Mouse (Mus musculus) left cerebral cortex, postnatal 25 days (tissue): ENCODE measurements around the gene Dytn. TPM values are rescaled to one million over a fixed set of nuclear protein-coding genes. Genes with fewer than 3 reads are reported as not detected.
A peak's percentile ranks its signal among the peaks of the same experiment; 100 is the strongest.
"Not testable (repeated sequence)": the region's sequence is repeated elsewhere in the genome, so short reads cannot be mapped to it uniquely, and the experiment has no call there.

Experiments used
- DNase-seq, 2 experiments: peaks; one replicate each; pipeline ENCODE4 v3.0.0; 2022; ENCODE audit warnings: low spot score in 2 of 2, mixed read lengths in 1 of 2
- intact Hi-C: fragments of 180-260 bp; cut with DNase I; formaldehyde crosslinking; loops from one replicate; pipeline ENCODE4 v1.15.1; 2025
- total RNA-seq, 2 experiments: library from RNA; stranded (reverse); gene quantifications; 2 replicates each; pipeline ENCODE4 v1.2.3; 2021

Dytn gene
- total RNA-seq, result under 1 TPM in 1 of 2 experiments, not detected in 1; 0.07 TPM

DNA sequence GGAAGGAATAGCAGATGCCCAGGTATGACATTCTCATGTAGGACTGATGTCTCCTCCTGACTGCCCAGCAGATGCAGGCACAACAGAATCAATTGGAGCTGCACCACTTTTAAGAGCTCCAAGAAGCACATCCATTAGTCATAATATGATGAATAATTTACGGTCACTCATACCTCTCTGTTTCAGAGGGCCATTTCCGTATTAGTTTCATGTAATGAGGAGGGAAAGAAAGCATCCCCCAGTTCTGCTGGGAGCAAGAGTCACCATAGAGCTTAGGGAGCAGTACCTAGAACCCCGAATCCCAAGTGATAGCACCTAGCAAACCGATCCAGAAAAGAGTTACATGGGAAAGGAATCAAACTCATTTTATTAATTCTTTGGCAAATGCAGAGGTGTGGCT lies at the start of gene Dytn:
Dytn (minus strand) TSS at position 101 of the 400 bp plus-strand sequence.
- no peak for DNase-seq
- intact Hi-C loops, result no loop called here

DNA sequence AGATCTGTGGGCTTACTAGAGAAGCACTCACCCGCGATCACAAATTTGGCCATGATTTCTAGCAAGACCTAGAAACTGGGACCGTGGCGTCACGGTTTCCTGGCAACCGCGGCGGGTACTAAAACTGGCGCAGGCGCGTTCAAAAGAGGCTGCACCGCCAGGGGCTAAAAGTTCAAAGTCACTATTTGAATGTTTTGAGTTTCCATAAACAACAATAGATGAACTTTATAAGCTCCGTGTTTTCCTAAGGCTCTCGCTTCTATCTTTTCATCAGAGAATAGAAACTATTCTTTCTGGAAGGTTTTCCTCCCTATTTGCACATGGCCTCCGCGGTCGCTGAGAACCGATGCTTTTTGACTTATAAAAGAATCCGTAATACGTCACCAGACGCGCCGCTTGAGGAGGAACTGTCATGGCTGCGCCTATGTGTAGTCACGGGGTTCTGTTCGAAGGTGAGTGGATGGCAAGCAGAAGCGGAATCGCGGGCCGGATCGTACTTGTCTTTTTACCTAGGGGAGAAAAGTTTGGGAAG lies 43.6 kb upstream of the Dytn start, which contains the start of the genes Mdh1b and Fastkd2:
Mdh1b (minus strand) TSS at position 79 of the 532 bp plus-strand sequence.
Fastkd2 (plus strand) TSS at position 375 of the 532 bp plus-strand sequence.
- intact Hi-C loops, result loop anchor here (5.0 to 10.0 kb wide), 2 partner anchors 63 to 964 kb away; partner anchors contain the start of gene Ccnyl1
- DNase-seq, result peak; percentile 92 to 96

DNA sequence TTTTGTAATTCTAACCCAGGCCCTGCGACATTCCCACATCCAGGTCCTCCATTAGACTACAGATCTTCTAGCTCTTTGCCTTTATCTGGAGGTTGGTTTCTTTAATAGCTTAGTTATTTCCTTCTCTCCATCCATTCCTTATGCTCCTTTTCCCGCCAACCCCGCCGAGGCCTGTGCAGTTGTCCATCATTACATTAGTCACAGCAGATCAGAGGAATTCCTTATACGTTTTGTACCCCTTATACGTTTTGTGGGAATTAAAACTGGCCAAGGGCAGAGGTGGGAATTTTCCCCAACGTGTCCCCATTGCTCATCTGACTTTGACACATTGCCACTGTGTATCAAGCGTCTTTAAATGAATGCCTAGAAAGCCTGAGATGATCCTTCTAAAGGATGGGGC lies 43.1 kb upstream of the Dytn start:
- no peak for DNase-seq
- intact Hi-C loops, result loop anchor here (5.0 to 10.0 kb wide), 3 partner anchors 62 to 965 kb away; partner anchors contain the start of genes Ccnyl1 and Creb1

DNA sequence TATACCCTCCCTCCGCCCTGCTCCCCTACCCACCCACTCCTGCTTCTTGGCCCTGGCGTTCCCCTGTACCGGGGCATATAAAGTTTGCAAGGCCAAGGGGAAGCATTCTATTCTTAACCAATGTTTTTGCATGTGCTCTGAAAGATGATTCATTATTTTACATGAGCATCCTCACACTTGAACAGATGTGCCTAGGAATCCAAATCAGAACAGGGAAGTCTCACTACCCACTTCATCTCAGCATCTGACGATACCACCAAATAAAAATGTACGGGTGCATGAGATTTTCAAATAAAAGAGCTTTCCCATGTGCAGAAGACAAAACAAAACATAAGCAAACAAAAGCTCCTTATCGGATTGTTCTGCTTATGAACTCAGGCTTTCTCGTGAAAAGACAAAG lies 33.4 kb upstream of the Dytn start:
- intact Hi-C loops, result loop anchor here (10.0 kb wide), 1 partner anchor 815 kb away; the partner anchor contains the start of gene Creb1
- peak; percentile 14 to 84 for DNase-seq

DNA sequence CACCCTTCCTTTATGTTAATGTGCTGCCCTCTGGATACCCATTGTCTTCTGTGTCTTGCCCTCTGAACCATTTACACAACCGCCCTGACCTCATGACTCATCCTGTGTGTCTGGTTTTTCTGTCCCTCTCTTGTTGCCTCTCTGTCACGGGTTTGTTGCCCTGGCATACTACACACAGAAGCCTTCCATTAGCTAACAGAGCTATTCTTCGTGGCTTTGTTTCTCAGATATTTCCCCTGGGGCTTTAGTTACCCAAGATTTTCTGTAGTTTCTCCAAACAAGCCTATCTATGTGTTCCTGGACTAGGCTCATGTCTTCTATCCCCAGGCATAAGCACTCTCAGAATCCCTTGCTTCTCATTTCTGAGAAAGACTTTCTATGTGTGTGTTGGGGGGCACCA lies 22.1 kb upstream of the Dytn start:
- no peak for DNase-seq
- intact Hi-C loops, result no loop called here

DNA sequence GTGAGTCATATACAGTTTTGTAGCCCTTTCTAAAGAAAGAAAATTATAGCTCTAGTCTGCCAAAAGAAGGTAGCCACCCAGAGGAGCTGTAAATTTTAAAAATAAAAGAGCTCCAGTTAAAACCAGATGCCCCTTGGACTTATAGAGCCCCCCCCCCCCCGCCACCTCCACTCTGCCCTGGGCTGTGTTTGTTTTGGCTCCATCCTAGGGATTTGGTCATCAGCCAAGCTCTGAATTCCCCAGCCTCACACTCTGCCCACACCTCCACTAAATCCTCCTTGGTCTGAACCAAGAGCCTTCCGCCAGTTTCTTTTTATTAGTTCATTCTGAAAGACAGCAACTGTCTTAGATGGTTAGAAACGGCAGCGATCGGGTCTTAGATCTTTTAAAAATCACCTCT lies 19.0 kb upstream of the Dytn start:
- DNase-seq, result no peak
- intact Hi-C loops, result no loop called here

DNA sequence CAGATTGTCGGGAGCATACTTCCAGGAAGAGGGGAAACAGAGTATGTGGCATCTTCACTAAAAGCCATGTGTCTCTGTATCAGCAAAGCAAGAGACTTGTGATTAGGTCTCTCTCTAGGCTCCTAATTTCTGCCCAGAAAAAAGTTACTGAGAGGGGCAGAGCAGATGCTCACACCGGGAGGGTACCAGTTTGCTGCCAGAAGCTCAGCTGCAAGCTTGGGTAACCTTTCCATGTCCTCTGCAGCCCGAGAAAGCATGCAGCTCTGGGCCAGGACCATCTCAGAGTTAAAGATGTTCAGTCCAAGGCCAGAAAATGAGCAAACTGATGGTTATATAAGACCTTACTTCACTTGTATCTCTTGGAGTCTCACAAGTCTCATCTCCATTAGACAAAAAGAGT lies 10.1 kb upstream of the Dytn start:
- intact Hi-C loops, result no loop called here
- DNase-seq, result no peak

DNA sequence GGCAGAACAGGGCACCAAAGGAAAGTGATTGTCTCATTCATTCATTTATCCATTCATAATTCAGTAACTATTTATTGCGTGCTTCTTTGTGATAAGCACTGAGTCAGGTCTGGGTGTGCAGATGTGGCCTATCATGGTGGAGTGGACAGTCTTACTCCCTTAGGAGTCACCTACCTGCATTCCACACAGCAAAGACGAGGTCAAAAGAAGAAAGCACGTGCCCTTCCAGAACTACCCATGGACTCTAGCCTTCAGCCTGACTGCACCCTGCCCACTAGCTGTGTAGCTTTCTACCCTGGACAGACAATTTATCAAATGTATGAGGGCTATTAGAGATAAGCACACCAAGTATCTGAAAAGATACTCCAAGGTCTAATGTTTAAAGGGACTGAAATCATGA lies 10.8 kb downstream of the Dytn start:
- DNase-seq, result no peak
- intact Hi-C loops, result no loop called here

DNA sequence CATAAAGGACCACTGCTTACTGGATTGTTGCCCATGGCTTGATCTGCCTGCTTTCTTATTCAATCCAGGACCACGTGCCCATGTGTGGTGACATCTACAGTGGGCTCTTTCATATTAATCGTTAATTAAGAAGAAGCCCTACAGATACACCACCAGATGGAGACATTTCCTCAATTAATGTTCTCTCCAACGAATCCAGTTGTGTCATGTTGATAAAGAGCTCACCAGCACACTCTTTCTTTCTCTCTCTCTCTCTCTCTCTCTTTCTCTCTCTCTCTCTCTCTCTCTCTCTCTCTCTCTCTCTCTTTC lies 17.9 kb downstream of the Dytn start:
- intact Hi-C loops, result loop anchor here (1.0 to 10.0 kb wide), 7 partner anchors 63 to 1038 kb away; partner anchors contain the start of genes 4933402D24Rik, Fastkd2, Klf7 and Mdh1b
- DNase-seq, result peak; percentile 16 to 60

DNA sequence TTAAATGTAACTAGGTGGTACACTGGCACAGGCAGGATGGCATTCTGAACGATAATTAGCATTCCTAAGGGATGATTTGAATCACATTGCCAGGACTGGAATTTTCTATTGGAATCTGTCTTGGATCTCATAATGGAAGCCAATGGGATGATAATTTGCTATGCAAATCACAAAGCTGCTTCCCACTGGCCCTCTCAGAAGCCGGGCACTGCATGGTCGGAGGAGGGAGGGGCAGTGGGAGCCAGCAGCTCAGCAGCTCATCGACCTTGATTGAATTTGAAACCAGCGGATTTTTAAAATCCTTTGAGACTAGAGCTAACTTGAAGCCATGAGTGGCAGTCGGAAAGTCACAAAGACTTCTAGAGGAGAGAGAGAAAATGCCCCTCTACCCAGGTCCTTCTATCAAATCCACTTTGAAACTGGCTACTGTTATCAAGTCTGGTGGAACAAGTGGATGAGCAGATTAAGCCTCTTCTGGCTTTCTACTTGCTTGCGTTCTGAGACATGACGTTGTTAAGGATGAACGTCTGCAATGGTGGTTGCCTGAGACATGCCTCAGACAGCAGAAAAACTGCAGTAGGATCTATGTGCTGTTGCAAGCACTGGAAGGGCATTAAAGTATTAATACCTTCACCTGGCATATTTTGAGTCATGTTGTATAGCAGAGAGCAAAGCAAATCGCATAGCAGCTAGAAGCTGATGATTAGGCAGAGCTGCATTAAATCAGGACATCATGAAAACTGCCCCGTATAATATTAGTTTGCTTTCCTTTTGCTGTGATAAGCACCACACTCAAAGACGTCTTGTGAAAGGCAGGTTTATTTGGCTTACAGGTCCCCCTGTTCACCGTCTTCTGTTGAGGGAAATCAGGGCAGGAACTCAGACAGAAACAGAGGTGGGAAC lies 18.5 kb downstream of the Dytn start:
- DNase-seq, result peak; percentile 15 to 18
- intact Hi-C loops, result loop anchor here (1.0 to 10.0 kb wide), 7 partner anchors 64 to 1039 kb away; partner anchors contain the start of genes 4933402D24Rik, Fastkd2, Klf7 and Mdh1b

DNA sequence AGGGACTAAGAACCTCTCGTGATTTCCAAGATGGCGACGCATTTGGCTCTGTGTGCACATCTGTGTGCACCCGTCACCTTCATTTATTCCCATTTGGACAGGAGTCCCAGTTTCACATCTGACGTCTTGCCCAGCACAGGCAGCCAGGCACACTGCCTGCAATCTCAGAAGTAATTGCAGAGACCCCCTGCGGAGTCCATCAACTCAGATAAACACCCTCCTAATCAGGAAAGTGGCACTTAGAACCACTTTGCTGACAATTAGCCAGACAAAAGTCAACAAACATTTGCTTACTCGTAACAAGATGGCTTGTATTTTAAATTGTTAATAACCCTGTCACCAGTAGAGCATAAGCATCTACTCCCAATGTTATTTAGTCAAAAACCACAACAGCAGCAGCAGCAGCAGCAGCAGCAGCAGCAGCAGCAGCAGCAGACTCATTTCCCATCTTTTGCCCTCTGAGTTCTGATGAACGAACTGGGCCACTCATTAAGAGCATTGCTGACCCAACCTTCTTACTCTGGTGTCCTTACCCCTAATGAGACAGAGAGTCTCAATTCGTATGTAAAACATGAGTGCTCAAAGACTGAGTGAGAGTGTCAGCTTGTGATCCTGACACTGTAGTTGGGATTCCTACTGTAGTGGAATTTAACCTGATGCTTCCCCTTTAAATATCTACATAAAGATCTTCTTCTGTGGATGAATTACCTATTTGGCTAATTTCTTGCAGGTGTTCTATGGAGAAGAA lies 19.4 kb downstream of the Dytn start:
- intact Hi-C loops, result loop anchor here (5.0 to 10.0 kb wide), 6 partner anchors 65 to 1040 kb away; partner anchors contain the start of genes 4933402D24Rik, Fastkd2, Klf7 and Mdh1b

DNA sequence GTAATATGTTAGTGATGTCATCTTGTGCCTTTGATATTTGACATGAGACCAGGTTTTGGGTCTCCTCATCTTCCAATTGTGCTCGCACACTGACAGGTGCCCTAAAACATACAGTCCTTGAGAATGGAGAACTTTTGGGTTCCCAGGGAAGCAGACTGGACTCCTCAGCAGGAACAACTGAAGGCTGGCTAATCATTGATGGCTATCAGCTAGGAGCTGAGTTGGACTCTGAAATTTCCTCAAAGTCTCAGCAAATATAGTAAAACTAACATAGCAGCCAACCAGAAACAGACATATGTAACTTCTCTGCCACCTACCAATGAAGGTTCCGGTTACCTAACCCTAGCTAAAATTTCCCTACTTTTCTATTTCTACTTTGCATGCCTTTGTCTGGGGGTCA lies 20.6 kb downstream of the Dytn start:
- DNase-seq, result no peak
- intact Hi-C loops, result loop anchor here (5.0 to 10.0 kb wide), 6 partner anchors 66 to 1041 kb away; partner anchors contain the start of genes 4933402D24Rik, Fastkd2, Klf7 and Mdh1b

More for the DNA sequence above, 19.4 kb downstream of the Dytn start:
- no peak for DNase-seq

DNA sequence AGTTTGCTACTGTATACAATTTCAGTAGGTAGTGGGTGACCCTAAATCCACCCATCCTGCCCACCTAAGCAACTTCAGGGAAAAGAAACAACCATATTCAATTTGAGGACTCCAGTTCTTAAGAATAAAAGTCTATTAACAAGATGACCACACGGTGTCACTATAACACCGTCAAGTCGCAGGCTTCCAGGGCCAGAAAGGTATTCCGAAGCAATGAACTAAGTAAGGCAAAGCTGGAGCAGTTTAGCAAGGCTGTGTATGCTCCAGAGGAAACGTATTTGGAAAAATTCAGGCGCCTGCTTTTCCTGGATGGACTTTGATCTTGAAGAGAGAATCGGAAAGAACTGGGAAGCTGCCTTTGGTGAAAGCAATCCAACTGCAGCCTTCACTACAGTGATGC lies 27.1 kb downstream of the Dytn start:
- intact Hi-C loops, result loop anchor here (2.0 to 10.0 kb wide), 3 partner anchors 787 to 1355 kb away; no protein-coding TSS in a partner anchor
- peak; percentile 29 to 70 for DNase-seq

DNA sequence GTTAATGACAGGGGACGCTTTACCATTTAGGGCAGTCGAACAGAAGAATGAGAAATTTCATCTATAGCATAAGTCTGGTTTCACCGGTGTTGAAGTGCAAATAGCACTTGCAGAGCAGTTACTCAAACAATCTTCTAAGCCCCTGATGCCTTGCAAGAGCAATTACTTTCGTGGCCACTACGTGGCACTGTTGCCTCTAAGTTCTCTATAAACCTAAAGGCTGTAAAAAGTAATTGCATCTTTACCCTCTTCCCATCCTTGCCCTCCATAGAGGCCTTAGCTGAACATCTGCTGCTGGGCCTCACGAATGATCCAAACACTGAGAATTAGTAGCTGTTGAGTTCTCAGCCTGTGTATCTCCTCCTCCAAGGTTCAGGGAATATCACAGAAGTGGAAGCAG lies 28.7 kb downstream of the Dytn start:
- intact Hi-C loops, result loop anchor here (2.0 to 10.0 kb wide), 3 partner anchors 789 to 1357 kb away; no protein-coding TSS in a partner anchor
- peak; percentile 59 to 73 for DNase-seq

DNA sequence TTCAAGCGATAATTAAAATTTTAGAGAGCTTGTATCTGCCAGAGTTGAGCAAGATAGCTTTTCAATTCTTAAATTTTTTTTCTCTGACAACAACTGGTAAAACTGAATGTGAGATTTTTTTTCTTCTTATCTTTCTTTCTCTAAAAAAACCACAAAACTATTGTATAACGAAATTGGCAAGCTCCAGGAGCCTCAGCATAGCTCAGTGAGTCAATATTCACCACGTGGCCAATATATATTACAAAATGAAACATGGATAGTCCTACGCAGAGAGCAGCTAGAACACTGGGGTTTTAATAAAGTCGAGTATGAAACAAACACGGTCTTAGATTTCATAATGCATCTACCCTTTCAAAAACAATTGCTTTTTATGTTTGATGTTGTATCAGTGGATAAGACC lies 46.8 kb downstream of the Dytn start:
- intact Hi-C loops, result no loop called here
- peak in 1 of 2 experiments; percentile 4 for DNase-seq

DNA sequence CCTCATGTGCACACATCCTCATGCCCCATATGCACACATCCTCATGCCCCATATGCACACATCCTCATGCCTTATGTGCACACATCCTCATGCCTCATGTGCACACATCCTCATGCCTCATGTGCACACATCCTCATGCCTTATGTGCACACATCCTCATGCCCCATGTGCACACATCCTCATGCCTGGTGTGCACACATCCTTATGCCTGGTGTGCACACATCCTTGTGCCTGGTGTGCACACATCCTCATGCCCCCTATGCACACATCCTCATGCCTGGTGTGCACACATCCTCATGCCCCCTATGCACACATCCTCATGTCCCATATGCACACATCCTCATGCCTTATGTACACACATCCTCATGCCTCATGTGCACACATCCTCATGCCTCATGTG lies 56.3 kb downstream of the Dytn start:
- intact Hi-C loops, DNase-seq: not testable (repeated sequence)

DNA sequence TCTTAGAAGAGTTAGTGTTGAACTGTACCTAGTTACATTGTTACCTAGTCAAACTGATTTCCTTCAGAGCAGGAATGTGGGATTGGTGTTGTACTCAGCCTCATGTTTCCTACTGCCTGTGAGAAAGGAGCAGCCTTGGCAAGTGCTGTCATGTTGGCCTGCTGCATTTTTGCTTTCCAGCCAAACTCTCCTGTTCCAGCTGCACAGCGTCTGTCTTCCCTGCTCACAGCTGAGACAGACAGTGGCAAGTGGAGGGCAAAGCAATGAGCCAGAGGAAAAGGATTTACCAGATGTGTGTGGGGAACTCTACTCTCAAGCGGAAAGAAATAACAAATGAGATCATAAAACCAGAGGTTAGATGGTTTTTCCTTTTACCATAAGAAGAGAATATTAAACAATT lies 58.5 kb downstream of the Dytn start:
- intact Hi-C loops, result no loop called here
- peak in 1 of 2 experiments; percentile 15 for DNase-seq

DNA sequence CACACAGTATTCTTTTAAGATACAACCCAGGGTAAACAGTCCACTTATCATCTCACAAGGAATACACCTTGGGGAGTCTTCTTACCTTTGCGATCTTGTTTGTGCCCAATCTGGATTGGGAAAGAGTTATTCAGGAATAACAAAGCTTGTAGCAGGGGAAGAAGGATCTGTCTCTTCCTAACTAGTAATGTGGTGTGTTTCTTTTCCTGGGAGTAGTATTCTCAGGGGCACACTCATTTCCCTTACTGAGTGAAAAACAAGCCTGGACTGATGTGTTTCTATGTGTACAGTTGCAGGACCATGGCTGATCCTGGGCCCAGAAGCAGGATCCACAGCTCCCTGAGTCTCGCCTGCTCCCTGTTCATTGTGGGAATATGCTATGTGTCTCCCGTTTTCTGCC lies 71.1 kb downstream of the Dytn start, which contains the start of gene Gm39653:
Gm39653 (plus strand) TSS at position 301 of the 400 bp plus-strand sequence.
- intact Hi-C loops, result no loop called here

DNA sequence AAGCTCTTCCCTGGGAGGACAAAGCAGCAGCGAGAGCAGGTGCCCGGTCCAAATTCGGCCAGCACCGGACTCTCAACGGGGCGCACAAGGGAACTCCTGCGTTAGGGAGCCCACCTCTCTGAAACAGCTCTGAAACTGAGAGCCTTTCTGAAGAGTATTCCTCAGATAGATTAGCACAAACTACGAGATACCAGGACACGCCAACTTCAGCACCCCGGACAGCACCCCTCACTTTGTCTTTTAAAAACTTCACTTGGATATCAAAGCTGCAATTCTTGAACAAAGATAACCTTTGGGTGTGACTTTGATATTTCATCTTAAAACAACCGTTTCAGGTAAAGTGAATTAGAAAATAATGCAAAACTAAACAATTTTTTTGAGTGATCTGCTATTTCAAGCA lies 72.1 kb downstream of the Dytn start:
- intact Hi-C loops, result no loop called here
- DNase-seq, result no peak

More for the DNA sequence above, 71.1 kb downstream of the Dytn start, which contains the start of gene Gm39653:
- DNase-seq, result no peak
